Mouse (Mus musculus): ENCODE measurements around the gene Unc5b.

Unc5b gene

DNA sequence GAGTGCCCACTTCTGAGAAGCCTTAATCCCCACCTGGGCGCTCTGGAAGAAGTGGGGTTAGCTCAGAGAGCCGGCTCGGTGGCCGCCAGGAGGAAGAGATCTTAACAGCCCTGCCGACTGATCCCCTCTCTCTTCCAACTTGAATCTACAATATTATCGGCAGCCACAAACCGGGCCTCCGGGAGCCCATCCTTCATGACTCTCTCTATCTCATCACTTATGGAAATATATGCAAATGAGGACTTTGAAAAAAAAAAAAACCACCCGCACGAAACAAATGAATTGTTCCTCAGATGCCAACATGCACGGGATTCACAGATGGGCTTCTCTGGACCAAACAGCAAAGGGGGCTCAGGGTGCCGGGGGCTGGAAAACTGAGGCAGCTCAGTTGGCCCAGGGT lies 109.7 kb downstream of the Unc5b start:
- no peak for DNase-seq (ENCODE audit: low spot score in 2 of 2)

DNA sequence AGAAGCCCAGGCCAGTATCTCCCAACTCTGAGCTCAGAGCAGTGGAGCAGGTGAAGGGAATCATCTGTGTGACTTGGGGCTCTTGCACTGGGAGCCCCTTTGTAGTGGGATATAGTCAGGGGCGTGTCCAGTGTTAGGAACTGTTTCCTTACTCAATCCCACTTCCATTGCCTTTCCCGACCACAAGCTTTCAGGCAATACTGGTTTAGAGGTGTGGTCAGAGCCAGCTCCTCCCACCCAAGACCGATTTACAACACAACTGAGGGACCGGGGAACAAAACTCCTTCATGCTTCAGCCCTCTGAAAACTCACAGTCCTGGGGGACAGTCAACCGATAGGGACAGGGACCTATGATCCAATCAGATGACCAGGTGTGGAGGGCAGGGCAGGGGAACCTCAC lies 110.9 kb downstream of the Unc5b start:
- no peak for DNase-seq (ENCODE audit: low spot score in 2 of 2)

DNA sequence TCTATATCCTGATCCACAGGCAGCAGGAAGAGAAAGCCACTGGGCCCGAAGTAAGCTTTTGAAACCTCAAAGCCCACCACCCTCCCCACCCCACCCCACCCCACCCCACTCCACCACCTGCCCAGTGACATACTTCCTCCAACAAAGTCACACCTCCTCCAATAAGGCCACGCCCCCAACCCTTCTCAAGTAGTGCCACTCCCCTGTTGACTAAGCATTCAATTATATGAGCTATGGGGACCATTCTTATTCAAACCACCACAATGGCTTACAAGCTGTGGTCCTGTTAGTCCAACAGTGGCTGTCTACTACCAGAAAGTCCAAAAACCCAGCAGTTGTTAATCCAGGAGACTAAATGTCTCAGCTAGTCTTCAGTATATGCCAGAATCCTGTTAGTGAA lies 112.9 kb downstream of the Unc5b start:
- DNase-seq (ENCODE audit: low spot score in 2 of 2) = no peak

DNA sequence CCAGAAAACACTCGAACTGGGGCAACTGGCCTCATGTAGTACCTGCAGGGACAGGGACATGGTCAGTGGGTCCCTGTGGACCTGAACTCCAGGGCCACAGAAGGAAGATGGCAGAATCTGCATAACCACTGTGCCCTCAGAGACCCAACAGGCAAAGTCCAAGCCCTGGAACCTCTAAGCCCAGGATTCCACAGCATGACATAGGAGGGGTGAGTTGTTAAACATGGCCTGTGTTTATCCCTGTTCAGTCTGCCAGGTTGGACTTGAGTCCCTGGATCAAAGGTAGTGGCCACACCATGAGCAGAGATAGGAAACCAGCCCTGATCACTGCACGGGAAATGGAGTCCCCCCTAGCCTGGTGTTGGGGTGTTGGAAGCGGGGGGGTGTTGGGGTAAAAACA lies 114.9 kb downstream of the Unc5b start:
- DNase-seq (ENCODE audit: low spot score in 2 of 2) = no peak
